Mouse (Mus musculus) forebrain, embryonic 11.5 days (tissue): ENCODE data around the gene Srrt. TPM values are rescaled to one million over a fixed set of nuclear protein-coding genes. Genes with fewer than 3 reads are reported as not detected.
A peak's percentile ranks its signal among the peaks of the same experiment; 100 is the strongest.

Source experiments
- ATAC-seq: fragments of 200-750 bp; cut with Nextera tagmentation; replicated peaks from 2 replicates; pipeline ENCODE4 v1.8.0; 2017; ENCODE audit warnings: moderate TSS enrichment; ENCODE audit not compliant: low FRiP score
- DNase-seq: peaks from one replicate; pipeline ENCODE4 v3.0.0-alpha.2; 2017; ENCODE audit warnings: low spot score
- H3K27ac ChIP-seq: fragments of 300-500 bp; sonication (generic); 2 replicates; pipeline ENCODE4 v1.5.1; 2014; ENCODE audit warnings: low read depth, low read length
- H3K27me3 ChIP-seq: fragments of 300-500 bp; sonication (generic); 2 replicates; pipeline ENCODE4 v1.6.1; 2014; ENCODE audit warnings: mild to moderate bottlenecking, low read length, mixed read lengths; ENCODE audit not compliant: control insufficient read depth, insufficient read depth
- H3K36me3 ChIP-seq: fragments of 300-500 bp; sonication (generic); 2 replicates; pipeline ENCODE4 v1.6.1; 2014; ENCODE audit warnings: mild to moderate bottlenecking, low read length, moderate library complexity, mixed read lengths; ENCODE audit not compliant: control insufficient read depth, insufficient read depth
- H3K4me1 ChIP-seq: fragments of 300-500 bp; sonication (generic); replicated peaks from 2 replicates; pipeline ENCODE4 v1.6.1; 2014; ENCODE audit warnings: low read length, mixed read lengths; ENCODE audit not compliant: control insufficient read depth, insufficient read depth
- H3K4me2 ChIP-seq: fragments of 300-500 bp; sonication (generic); 2 replicates; pipeline ENCODE4 v1.6.1; 2014; ENCODE audit warnings: low read depth, mild to moderate bottlenecking, low read length, moderate library complexity, mixed read lengths; ENCODE audit not compliant: severe bottlenecking
- H3K4me3 ChIP-seq: fragments of 300-500 bp; sonication (generic); 2 replicates; pipeline ENCODE4 v1.5.1; 2014; ENCODE audit warnings: low read depth, low read length
- H3K9ac ChIP-seq: fragments of 300-500 bp; sonication (generic); 2 replicates; pipeline ENCODE4 v1.6.1; 2014; ENCODE audit warnings: low read length
- H3K9me3 ChIP-seq: fragments of 300-500 bp; sonication (generic); 2 replicates; pipeline ENCODE4 v1.6.1; 2016; ENCODE audit warnings: low read length, mixed read lengths; ENCODE audit not compliant: control insufficient read depth
- WGBS: fragments of 180-500 bp; shearing (Covaris S2); extraction: QIAGEN DNeasy Blood & Tissue Kit; methylation state at CpG from one replicate; pipeline ENCODE4 v1.1.7; 2014; 5-methylcytosine and 5-hydroxymethylcytosine counted together
- polyA plus RNA-seq: library from polyadenylated mRNA; unstranded; fragments of >200 nt; fragmentation: Nextera tagmentation; extraction: Ambion mirVana; gene quantifications from 2 replicates; pipeline ENCODE4 v1.2.1, GENCODE M21; 2014

Srrt gene
- polyA plus RNA-seq, 1 experiment from 2014 or later = 190 TPM

DNA sequence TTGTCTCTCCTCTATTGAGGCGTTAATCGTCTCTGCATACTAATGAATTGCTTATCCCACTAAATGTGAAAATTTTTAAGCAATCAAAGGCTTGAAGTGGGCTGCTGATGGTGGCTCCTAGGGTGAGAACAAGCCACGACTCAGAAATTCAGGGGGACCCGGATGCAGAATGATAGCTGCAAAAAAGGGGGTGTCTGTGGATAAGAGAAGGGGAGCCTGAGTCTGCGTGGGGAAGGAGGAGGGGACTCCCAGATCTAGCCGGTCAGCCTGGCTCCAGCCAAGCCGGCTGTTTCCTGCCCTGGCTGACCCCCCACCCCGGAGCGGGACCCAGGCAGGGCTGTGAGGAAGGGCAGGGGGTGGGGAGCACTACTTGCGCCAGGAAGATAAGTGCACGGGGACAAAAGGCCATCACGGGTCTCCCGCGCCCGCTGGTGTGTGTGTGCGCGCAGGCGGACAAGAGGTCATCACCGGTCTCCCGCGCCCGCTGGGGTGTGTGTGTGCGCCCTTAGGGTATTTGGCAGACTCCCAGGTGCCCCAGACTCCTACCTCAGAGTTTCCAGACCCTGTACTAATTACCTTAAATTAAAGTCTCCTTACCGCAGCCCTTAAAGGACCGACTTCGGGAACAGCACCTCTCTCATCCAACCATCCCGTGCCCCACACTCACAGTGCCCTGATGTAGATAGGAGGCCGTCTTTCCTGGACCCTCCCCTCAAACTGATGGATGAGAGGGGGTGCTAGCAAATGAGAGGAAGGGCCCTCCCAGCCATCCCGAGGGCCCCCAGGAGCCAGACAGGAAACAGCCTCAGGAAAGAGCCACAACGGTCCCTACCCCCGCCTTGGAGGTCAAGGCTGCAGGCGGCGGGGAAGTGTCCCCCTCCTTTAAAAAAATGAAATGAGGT is 41.3 kb upstream of the Srrt start:
- DNase-seq = peak; percentile 76
- H3K9ac ChIP-seq = peak overlapping the region; percentile 97
- WGBS = under 1% methylated on average over 33 of the region's 33 CpGs
- 0 out of 2 replicates have a peak, but pooled peaks have one; percentile 9 for ATAC-seq
- no peaks in the 10 kb centered on the region; the same call in 1 of the 2 replicates for H3K36me3 ChIP-seq
- peaks cover 22% of the 10 kb centered on the region for H3K4me1 ChIP-seq
- no peaks in the 10 kb centered on the region for H3K9me3 ChIP-seq
- H3K27me3 ChIP-seq = no peaks in the 10 kb centered on the region
- H3K4me2 ChIP-seq = peak overlapping the region; percentile 90
- peak overlapping the region; percentile 88 for H3K4me3 ChIP-seq
- peak overlapping the region; percentile 74 for H3K27ac ChIP-seq

DNA sequence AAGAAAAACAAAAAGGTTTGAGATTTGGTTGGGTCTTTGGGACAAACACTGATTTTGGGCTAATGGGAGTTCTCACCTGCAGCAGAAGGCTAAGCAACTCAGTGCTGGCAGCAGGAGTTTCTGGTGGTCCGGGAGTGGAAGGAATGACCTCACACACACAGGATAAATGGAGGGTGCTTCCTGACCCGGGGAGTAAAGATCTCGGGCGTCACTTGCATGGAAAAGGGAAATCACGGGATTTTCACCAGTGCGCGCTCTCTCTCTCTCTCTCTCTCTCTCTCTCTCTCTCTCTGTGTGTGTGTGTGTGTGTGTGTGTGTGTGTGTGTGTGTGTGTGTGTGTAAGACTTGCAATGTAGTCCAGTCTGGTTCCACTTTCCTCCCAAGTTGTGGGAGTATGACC is 40.4 kb upstream of the Srrt start:
- Histone ChIP-seq H3K27ac (no peak overlapping the region), H3K4me2 (peak overlapping the region; percentile 90), H3K4me3 (no peak overlapping the region), H3K9me3 (no peaks in the 10 kb centered on the region), H3K9ac (no peak overlapping the region), H3K27me3 (no peaks in the 10 kb centered on the region), H3K36me3 (no peaks in the 10 kb centered on the region), H3K4me1 (peaks cover 22% of the 10 kb centered on the region)
- no peak for ATAC-seq
- WGBS = 18% methylated on average over 7 of the region's 7 CpGs
- no peak for DNase-seq

DNA sequence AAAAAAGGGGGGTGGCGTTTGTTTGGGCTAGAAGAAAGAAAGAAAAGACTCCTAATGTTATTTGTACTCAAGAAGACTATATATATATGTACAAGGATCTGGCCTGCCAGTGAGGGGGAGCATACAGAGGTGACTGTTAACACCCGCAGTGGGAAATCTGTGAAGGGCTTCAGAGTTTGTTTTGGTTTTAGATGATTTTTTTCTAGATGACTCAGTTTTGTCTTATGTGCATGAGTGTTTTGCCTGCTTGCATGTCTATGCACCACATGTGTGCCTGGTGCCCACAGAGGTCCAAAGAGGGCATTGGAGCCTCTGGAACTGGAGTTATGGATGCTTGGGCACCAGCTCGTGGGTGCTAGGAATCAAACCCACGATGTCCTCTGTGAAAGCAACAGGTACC is 39.5 kb upstream of the Srrt start:
- no peak for ATAC-seq
- Histone ChIP-seq H3K4me2 (no peak overlapping the region), H3K4me3 (no peak overlapping the region), H3K9ac (no peak overlapping the region), H3K27me3 (no peaks in the 10 kb centered on the region), H3K36me3 (no peaks in the 10 kb centered on the region), H3K27ac (no peak overlapping the region), H3K9me3 (no peaks in the 10 kb centered on the region), H3K4me1 (peaks cover 13% of the 10 kb centered on the region)
- WGBS = 88% methylated on average over 4 of the region's 4 CpGs
- no peak for DNase-seq

DNA sequence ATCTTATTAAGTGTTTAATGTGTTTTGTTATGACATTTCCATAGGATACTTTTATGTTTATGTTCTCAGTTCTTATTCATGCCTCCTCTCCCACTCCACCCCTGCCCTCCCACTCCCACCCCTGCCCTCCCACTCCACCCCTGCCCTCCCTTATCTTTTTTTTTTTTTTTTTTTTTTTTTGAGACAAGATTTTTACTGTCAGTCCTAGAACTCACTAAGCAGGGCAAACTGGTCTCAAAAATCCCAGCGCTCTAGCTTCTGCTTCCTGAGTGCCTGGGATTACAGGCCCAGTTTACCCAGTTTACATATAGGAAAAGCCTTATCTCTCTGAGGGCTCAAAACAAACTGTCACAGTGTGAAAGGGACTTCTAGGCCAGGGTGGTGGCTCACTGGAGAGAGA is 38.9 kb upstream of the Srrt start:
- Histone ChIP-seq H3K9me3 (no peaks in the 10 kb centered on the region), H3K27ac (no peak overlapping the region), H3K4me2 (no peak overlapping the region), H3K4me1 (peaks cover 13% of the 10 kb centered on the region), H3K4me3 (no peak overlapping the region), H3K9ac (no peak overlapping the region), H3K27me3 (no peaks in the 10 kb centered on the region), H3K36me3 (no peaks in the 10 kb centered on the region)
- no peak for DNase-seq
- ATAC-seq = no peak
- WGBS = 71% methylated on average over 1 of the region's 1 CpGs

DNA sequence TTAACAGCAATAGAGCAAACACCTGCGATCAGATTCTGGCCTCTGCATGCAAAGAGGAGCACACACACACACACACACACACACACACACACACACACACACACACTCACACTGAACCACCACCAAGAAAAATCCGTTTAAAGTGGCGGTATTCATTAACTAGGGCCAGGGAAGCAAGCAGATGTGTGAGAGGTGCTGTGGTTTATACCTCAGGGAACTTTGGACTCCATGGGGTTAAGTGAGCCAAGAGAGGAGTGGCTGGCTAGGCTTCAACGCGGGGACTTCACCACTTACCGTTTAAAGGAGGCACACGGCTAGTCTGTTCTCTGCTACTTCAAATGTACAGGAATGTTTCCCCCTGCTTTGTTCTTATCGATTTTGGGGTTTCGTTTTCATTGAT is 38.3 kb upstream of the Srrt start:
- no peak overlapping the region for H3K9ac ChIP-seq
- H3K9me3 ChIP-seq = no peaks in the 10 kb centered on the region
- no peak overlapping the region for H3K27ac ChIP-seq
- DNase-seq = no peak
- no peak overlapping the region for H3K4me3 ChIP-seq
- no peaks in the 10 kb centered on the region for H3K27me3 ChIP-seq
- no peak for ATAC-seq
- H3K4me1 ChIP-seq = peaks cover 13% of the 10 kb centered on the region
- H3K4me2 ChIP-seq = no peak overlapping the region
- WGBS = 25% methylated on average over 9 of the region's 9 CpGs
- no peaks in the 10 kb centered on the region for H3K36me3 ChIP-seq

DNA sequence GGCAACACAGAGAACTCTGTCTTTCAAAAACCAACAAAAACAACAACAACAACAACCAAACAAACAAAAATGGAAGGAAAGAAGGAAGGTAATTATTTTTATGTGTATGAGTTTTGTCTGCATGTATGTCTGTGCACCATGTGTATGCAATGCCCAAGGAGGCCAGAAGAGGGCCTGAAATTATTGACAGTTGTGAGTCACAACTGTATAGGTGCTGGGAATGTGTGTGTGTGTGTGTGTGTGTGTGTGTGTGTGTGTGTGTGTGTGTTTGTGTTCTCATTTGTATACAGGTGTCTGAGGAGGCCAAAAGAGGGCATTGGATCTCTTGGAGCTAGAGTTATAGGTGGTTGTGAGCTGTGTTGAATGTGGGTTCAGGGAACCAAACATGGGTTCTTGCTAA is 36.4 kb upstream of the Srrt start:
- H3K27me3 ChIP-seq = no peaks in the 10 kb centered on the region

DNA sequence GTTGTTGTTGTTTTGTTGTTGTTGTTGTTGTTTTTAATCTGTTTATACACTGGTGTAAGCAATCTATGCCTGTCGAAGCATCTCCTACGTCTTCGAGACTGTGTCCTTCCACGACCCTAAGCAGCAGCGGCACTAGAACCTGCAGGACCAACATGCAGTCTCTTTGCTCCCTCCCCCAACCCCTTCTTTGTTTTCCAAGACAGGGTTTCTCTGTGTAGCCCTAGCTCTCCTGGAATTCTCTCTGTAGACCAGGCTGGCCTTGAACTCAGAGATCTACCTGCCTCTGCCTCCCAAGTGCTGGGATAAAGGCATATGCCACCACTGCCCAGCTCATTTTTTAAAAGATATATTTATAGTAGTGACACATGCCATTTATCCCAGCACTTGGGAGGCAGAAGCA is 35.9 kb upstream of the Srrt start:
- no peak for DNase-seq
- Histone ChIP-seq H3K36me3 (no peaks in the 10 kb centered on the region), H3K9me3 (no peaks in the 10 kb centered on the region), H3K9ac (no peak overlapping the region), H3K27me3 (no peaks in the 10 kb centered on the region), H3K4me3 (no peak overlapping the region), H3K27ac (no peak overlapping the region), H3K4me2 (no peak overlapping the region), H3K4me1 (peaks cover 17% of the 10 kb centered on the region)
- WGBS = 96% methylated on average over 5 of the region's 5 CpGs
- no peak for ATAC-seq

More for the DNA sequence above, 36.4 kb upstream of the Srrt start:
- Histone ChIP-seq H3K4me2 (no peak overlapping the region), H3K36me3 (no peaks in the 10 kb centered on the region), H3K4me1 (peaks cover 22% of the 10 kb centered on the region), H3K27ac (no peak overlapping the region), H3K4me3 (no peak overlapping the region), H3K9ac (no peak overlapping the region), H3K9me3 (no peaks in the 10 kb centered on the region)
- DNase-seq (no peak), ATAC-seq (no peak)

DNA sequence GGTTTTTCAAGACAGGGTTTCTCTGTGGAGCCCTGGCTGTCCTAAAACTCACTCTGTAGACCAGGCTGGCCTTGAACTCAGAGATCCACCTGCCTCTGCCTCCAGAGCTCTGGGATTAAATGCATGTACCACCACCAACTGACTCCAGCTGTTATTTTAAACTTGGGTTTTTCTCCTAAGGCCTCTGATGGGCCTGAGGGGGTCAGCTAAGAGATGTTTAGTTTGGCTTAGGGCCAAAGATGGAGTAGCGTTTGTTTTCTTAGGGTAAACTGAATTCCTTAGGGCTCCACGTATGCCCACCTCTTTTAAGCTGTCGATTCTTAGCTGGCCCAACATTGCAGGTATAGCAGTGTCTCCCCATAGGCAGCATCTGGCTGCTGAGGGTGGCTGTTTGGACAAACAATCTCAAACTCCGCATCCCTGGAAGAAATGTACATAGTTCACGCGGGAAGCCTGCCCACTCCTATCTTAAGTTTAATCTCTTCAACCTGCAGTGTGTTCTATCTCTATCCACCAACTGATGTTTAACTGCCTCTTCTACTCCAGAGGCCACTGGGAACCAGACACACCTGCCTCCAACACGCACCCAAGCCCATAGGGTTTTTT is 35.0 kb upstream of the Srrt start:
- Histone ChIP-seq H3K36me3 (no peaks in the 10 kb centered on the region), H3K4me3 (no peak overlapping the region), H3K4me1 (peaks cover 11% of the 10 kb centered on the region), H3K27ac (no peak overlapping the region), H3K4me2 (no peak overlapping the region), H3K9me3 (no peaks in the 10 kb centered on the region), H3K9ac (no peak overlapping the region), H3K27me3 (no peaks in the 10 kb centered on the region)
- DNase-seq (no peak), ATAC-seq (no peak)
- 83% methylated on average over 7 of the region's 7 CpGs for WGBS
